Mouse (Mus musculus) right cerebral cortex, adult 18-20 months (tissue): Measurements from ENCODE around the gene Khdc4.
"Not testable (repeated sequence)": the region's sequence is repeated elsewhere in the genome, so short reads cannot be mapped to it uniquely, and the experiment has no call there.

Source experiments
- DNase-seq: peaks from one replicate; pipeline ENCODE4 v3.0.0; 2022; ENCODE audit warnings: mixed read lengths

The Khdc4 gene

DNA sequence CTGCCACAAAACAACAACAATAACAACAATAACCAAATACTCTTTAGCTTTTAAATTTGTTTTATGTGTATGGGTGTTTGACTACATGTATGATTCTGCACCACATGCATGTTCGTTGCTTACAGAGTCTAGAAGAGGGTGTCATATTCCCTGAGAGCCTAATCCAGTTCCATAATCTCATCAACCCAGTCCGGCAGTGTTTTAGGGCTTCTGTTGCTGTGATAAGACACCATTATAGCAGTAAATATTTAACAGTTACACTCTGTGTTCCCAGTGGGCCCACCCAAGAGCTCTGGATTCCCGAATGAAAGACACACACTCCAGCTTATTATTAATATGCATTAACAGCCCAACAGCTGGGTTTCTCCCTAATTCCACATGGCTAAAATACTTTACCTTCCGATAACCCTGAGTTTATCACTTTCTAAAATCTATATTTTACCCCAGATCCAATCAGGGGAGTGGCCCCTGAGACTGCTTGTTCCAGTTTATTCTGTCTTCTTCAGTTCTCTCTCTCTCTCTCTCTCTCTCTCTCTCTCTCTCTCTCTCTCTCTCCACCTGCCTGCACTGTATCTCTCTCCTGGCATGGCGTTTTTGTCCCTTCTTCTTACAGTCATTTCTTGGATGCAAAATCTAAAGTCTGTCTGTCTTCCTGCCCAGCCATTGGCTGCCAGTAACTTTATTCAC is 27.0 kb upstream of the Khdc4 start:
- DNase-seq, result no peak

DNA sequence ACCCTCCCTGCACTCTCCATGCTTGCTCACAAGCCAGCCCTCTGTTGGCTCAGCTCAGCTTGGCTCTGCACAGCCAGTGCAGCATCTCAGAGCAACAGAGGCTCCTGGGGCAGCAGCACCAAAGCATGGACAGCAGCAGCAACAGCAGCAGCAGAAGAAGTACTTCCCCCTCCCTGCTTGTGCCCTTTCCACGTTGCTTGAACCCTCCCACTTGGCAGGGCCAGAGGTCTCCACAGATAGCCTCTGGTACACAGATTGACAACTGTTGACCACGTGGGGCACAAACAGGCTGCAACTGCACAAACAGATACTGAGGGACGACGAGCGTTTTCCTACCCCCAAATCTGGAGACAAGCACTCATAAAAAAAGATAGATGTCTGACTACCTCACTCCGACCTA is 25.8 kb upstream of the Khdc4 start:
- DNase-seq, result no peak

DNA sequence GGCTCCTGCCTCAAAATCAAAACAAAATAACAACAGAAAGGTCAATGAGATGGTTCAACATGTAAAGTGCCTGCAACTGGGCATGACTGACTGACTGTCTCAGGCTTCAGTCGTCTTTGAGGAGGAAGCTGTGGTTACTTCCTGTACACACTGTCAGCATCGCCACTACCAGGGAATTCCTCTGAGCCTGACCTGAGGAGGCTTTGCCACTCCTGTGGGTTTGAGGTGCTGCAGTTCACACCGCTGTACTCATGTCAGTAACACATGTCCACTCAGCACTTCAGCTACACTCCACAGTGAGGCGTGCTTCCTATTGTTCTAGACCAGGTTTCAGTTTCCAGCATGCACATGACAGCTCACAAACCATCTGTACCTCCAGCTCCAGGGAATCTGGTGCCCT is 21.5 kb upstream of the Khdc4 start:
- DNase-seq, result no peak

DNA sequence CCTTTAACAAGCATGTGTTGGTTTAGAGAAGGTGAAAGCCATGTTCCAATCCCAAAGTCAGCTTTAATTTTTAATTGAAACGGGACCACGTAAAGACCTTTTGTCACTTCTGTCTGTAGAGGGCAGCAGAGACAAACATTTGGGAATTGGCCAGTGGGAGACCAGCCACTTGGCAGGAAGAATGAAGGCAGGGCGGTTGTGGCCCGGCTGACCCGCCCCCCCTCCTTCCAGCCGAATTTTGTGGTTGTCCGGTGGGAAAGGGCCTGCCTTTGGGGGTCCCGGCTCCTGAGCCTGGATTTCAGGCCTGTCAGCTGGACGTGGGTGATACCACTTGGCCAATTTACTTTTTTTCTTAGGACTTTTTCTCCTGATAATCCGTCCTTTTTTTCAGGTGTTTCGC is 8.2 kb upstream of the Khdc4 start:
- DNase-seq, result peak; percentile 46

GRCm38 (mm10) chr3:88683814-88684213 is 1.8 kb upstream of the Khdc4 start:
- no peak for DNase-seq

DNA sequence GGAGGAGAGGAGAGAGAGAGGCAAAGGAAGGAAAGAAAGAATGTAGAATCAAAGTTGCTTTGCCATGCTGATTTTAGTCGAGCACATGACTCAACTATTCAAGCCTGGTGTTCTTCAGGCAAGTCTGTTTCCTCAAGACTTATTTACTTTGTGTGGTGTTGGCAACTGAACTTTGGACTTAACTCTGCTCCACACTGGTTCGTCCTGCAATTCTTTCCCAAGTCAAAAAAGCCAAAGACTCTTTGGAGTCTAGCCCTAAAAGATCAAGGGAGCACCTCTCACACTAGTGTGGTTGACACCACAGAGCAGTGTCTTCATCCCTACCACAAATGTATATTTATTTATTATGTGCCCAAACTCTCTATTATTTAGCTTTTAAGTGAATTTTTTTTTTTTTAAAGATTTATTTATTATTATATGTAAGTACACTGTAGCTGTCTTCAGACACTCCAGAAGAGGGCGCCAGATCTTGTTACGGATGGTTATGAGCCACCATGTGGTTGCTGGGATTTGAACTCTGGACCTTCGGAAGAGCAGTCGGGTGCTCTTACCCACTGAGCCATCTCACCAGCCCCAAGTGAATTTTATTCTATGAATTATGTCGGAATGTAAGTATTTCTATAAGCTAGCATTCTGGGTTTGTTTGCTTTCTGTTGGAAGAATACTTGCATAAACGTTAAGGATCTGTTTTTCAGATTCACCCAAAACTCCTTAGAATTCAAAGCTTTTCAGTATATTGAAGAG is 1.2 kb upstream of the Khdc4 start:
- DNase-seq, result no peak

DNA sequence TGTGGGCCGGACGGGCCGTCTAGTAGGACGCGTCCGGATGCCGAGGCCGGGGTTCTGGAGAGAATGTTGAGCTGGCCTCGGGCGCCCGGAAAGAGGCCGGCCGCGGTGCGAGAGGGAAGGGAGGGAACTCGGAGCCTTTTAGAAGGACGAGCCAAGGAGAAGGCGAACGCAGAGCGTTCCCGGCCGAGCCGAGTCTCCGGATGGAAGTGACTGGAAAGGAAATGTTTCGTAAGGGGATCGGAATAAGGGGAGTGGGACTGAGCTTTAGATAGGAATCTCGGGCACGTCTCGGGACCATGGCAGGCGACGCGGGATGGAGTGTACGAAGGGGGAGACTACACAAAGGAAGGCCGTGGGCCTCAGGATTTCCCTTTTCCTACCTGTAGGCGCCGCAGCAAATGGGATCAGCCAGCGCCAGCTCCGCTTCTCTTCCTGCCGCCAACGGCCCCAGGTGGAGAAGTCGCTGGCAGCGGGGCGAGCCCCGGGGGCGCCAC is 402 bp downstream of the Khdc4 start:
- DNase-seq, result peak; percentile 59

DNA sequence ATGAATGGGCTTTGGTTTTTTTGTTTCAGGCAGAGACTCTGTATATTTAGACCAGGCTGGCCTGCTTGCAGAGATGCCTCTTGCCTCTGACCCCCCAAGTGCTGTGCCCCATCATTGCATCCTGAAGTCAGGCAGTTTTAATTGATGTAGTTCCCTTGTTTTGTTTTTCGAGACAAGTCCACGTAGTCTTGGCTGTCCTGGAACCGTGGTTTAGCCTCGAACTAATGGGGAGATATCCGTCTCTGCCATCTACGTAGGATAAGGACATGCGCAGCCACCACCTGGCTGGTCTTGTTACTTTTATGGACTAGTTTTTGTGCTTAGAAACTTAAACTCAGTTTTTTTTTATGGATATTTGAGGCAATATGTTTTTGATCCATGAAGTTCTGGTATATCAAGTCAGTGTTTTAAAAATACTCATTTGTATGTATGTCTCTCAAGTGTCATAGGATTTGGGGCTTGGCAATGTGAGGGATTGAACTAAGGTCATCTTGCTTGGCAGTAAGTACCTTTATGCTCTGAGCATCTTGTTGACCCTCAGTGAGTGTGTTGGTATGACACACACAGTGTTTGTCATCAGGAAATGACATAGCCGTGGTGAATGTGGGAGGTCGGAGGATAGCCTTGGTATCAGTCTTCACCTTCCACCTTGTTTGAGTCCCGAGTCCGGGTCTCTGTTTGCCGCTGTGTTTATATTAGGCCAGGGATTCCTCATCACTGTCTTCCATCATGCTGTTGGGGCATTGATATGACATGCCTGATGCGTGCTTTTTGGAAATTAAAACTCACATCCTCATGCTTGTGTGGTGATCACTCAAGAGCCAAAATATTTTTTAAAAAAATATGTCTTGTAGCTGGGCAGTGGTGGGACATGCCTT is 1.4 kb downstream of the Khdc4 start:
- DNase-seq, result no peak

DNA sequence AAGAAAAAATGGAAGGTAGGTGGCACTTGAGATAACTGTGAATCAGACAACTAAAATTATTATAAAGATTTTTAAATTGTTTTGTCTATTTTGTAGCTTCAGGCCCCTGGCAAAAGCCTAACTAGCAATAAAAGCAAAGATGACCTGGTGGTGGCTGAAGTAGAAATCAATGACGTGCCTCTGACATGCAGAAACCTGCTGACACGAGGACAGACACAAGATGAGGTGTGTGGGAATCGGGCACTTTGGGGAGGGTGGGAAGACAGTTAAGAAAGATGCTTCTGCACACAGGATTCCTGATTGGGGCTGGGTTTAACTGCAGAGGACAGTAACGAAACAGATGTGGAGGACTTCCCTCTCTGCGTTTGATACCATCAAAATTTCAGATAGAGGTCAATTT is 3.5 kb downstream of the Khdc4 start:
- no peak for DNase-seq

DNA sequence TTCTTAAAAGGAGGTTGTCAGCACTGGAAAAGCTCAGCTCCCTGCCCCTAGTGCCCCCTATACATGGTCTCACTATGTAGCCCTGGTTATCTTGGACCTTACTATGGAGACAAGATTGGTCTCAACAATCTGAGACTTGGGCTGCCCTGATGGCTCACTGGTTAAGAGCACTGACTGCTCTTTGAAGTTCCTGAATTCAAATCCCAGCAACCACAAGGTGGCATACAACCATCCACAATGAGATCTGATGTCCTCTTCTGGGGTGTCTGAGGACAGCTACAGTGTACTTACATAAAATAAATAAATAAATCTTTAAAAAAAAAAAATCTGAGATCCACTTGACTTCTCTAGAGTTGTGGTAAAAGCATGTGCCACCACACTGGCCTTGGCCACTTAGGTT is 9.9 kb downstream of the Khdc4 start:
- no peak for DNase-seq

DNA sequence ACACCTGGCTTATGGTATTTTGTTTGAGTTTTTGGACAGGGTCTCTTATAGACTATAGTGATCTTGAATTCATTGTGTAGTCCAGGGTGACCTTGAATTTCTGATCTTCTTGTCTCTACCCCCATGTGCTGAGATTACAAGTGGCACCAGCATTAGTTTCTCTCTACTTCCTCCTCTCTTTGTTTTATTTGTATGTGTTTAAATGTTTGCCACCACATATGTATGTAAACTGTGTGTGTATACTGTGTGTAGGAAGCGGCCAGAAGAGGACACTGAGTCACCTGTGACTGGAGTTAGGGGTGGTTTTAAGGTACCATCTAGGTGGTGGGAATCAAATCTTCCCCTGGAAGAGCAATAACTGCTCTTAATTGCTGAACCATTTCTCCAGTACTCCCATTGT is 12.4 kb downstream of the Khdc4 start:
- DNase-seq, result no peak

- DNase-seq, result no peak
Measured at GRCm38 (mm10) chr3:88698834-88699233, 13.2 kb downstream of the Khdc4 start.

- DNase-seq, result no peak
Measured at GRCm38 (mm10) chr3:88700247-88700646, 14.6 kb downstream of the Khdc4 start.

DNA sequence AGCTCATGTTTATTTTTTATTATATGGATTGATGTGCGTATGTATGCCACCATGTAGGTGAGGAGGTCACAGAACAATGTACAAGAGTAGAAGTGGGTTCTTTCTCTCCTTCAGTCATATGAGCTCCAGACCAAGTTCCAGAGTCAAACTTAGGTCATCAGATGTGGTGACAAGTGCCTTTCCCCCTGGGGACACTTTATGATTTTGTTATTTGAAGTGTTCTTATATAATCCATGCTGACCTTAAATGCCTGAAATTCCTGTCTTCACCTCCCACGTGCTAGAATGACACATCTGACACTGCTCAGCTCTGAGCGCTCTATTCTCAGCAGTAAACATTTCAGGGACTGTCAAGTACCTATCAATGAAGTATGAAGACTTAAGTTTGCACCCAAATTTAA is 15.6 kb downstream of the Khdc4 start:
- no peak for DNase-seq

- DNase-seq, result no peak
Measured at GRCm38 (mm10) chr3:88713709-88714108, 28.1 kb downstream of the Khdc4 start.

- DNase-seq, result no peak
Measured at GRCm38 (mm10) chr3:88714725-88715124, 29.1 kb downstream of the Khdc4 start.

GRCm38 (mm10) chr3:88715716-88716115 is 30.1 kb downstream of the Khdc4 start:
- not testable (repeated sequence) for DNase-seq

DNA sequence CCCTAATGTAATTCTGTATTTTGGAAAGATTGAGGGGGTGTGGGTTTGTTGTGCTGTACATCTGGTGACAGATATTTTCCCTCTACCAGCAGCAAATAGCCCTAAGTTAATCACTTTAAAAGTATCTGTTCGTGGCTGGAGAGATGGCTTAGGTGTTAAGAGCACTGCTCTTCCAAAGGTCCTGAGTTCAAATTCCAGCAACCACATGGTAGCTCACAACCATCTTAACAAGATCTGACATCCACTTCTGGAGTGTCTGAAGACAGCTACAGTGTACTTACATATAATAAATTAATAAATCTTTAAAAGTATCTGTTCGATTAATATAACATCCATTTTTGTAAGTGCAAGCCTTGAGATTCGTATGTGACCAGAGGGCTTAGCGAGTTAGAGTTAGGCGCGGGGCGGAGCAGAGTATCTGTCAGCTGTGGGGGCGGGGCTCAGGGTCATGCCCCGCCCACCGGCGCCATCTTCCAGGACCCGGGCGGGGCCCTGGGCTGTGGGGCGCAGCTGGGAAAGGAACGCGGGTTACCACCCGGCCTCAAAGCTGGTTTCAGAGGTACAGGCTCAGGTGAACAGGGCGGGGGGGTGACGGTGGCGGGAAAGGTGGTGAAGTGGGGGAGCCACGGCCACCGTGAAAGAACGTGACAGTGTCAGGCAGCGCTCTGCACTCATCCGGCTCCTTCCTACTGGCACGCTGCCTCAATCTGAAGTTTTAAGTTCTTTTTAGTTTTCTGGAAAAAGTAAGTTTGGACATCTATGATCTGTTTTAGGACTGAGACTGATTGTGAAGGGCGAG is 31.0 kb downstream of the Khdc4 start, which contains the start of gene Rit1:
Gene Rit1 (plus strand): TSS at position 440 of the 799 bp plus-strand sequence.
- DNase-seq, result peak; percentile 78

- DNase-seq, result peak; percentile 32
Measured at GRCm38 (mm10) chr3:88717198-88717798, 31.7 kb downstream of the Khdc4 start.

DNA sequence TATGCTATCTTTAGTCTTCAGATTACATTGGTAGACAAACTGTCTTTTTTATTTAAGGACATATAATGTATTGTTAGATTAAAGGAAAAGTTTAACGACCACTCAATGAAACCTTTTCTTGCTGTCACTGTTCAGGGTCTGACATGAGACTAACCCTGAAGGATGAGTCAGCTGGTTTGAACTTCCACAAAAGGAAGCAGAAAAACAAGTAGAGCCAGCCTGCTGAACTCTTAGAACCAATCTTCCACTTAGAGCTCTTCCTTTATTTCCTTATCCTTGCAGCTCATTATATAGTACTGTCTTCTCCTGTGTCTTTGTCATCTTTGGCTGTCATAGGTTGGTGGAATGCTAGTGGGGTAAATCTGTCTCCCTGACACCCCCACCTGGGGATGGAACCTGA is 32.2 kb downstream of the Khdc4 start:
- DNase-seq, result no peak

- no peak for DNase-seq
Measured at GRCm38 (mm10) chr3:88719098-88719497, 33.5 kb downstream of the Khdc4 start.

GRCm38 (mm10) chr3:88736556-88736955 is 51.0 kb downstream of the Khdc4 start:
- no peak for DNase-seq
